Mouse (Mus musculus) heart, postnatal 0 days (tissue): Measurements from ENCODE around the gene Slc16a9.

Experiments used
- CTCF ChIP-seq: IDR thresholded peaks from 2 replicates; pipeline ENCODE4 v1.5.1; 2016; ENCODE audit warnings: antibody characterized with exemption, control low read depth, low read depth
- EP300 ChIP-seq: IDR thresholded peaks from 2 replicates; pipeline ENCODE4 v1.6.1; 2016; ENCODE audit warnings: antibody characterized with exemption, low read depth

- TF ChIP-seq CTCF, result no peak
- TF ChIP-seq EP300, result no peak
Measured at GRCm38 (mm10) chr10:70200889-70201500, 43.9 kb upstream of the Slc16a9 start.
